ENCODE assay signal across 22 mouse cellular contexts in genomic region chr14:45216711-45217340, GRCm38 (mm10). TPM values are rescaled to one million over a fixed set of nuclear protein-coding genes. Genes with fewer than 3 reads are reported as not detected.
DNase-seq lines count a peak whose midpoint lies in the region; ATAC-seq and TF ChIP-seq lines count a peak whose summit lies in the region.
"Had no signal": no experiment of that assay in that cellular context is flagged by ENCODE, and none has a peak within 500 bp of the region (broad histone marks: within the 10 kb centered on the region; RNA-seq: fewer than 3 reads in every experiment).

No protein-coding gene starts in this region.

- H3K36me3 ChIP-seq in hindbrain, embryonic 13.5 days: peaks cover 4% of the 10 kb centered on the region
- no peaks in the 10 kb centered on the region for H3K36me3 ChIP-seq in hindbrain, postnatal 0 days (ENCODE audit: insufficient read depth, low read length)
- H3K36me3 ChIP-seq in ES-E14 (ENCODE audit: control insufficient read depth, insufficient read depth, low read length, poor library complexity, severe bottlenecking): no peaks in the 10 kb centered on the region
- H3K36me3 ChIP-seq: forebrain, embryonic 10.5 days; heart, embryonic 15.5 days had no signal

- 96% methylated on average over 9 of the region's 9 CpGs for WGBS in hindbrain, embryonic 13.5 days
- WGBS in hindbrain, postnatal 0 days: 97% methylated on average over 9 of the region's 9 CpGs

- TF ChIP-seq CTCF in hindbrain, postnatal 0 days (IDR thresholded peaks at IDR 0.05; ENCODE audit: low read depth): no peak

- in situ Hi-C loops in ES-E14 (cut with MboI; ENCODE audit: low sequenced_read_pairs in 2 of 2, unreplicated experiment in 2 of 2): no loop called here

- no peaks in the 10 kb centered on the region for H3K9me3 ChIP-seq in hindbrain, embryonic 13.5 days
- no peaks in the 10 kb centered on the region for H3K9me3 ChIP-seq in hindbrain, postnatal 0 days (ENCODE audit: low read length)
- H3K9me3 ChIP-seq in ES-E14 (ENCODE audit: control insufficient read depth, insufficient read depth, low read depth, low read length): no peaks in the 10 kb centered on the region
- H3K9me3 ChIP-seq: forebrain, embryonic 10.5 days; forebrain, embryonic 13.5 days; heart, embryonic 15.5 days; hindbrain, embryonic 10.5 days had no signal

- no peak overlapping the region for H3K4me2 ChIP-seq in hindbrain, embryonic 13.5 days
- H3K4me2 ChIP-seq in hindbrain, postnatal 0 days (ENCODE audit: low read depth, low read length): no peak overlapping the region
- H3K4me2 ChIP-seq: heart, embryonic 11.5 days; heart, embryonic 15.5 days had no signal

- H3K4me1 ChIP-seq in hindbrain, embryonic 13.5 days (replicated peaks): peaks cover 18% of the 10 kb centered on the region
- 0 out of 2 replicates have a peak, but pooled peaks cover 5% of the 10 kb centered on the region for H3K4me1 ChIP-seq in hindbrain, postnatal 0 days (ENCODE audit: insufficient read depth, low read length)
- no peaks in the 10 kb centered on the region for H3K4me1 ChIP-seq in ES-E14 (ENCODE audit: control insufficient read depth in 2 of 2, insufficient read depth in 2 of 2, low read length in 2 of 2, poor library complexity in 1 of 2)

- H3K27me3 ChIP-seq in hindbrain, embryonic 13.5 days: no peaks in the 10 kb centered on the region
- no peaks in the 10 kb centered on the region for H3K27me3 ChIP-seq in hindbrain, postnatal 0 days (ENCODE audit: insufficient read depth, low read length)
- H3K27me3 ChIP-seq: forebrain, embryonic 13.5 days; heart, embryonic 15.5 days had no signal

- DNase-seq in hindbrain, postnatal 0 days (ENCODE audit: low spot score): no peak
- DNase-seq in spleen, postnatal 36 days (ENCODE audit: low spot score in 2 of 2): peak; percentile 61 to 69
- no peak for DNase-seq in spleen, adult 12 weeks (ENCODE audit: low spot score)
- no peak for DNase-seq in ES-E14 (ENCODE audit: low read depth, low spot score)
- no peak for DNase-seq in cerebellum, adult 11 months
- no peak for DNase-seq in adrenal gland, adult 2 months
- DNase-seq: adrenal gland, postnatal 25 days; cerebellum, adult 18-20 months; cerebellum, postnatal 14 days; gastrocnemius, postnatal 10 days; gastrocnemius, postnatal 36 days; heart, postnatal 10 days; heart, postnatal 36 days had no signal

- no peak for ATAC-seq in hindbrain, embryonic 13.5 days (ENCODE audit: low FRiP score)
- no peak for ATAC-seq in hindbrain, postnatal 0 days
- ATAC-seq: forebrain, embryonic 13.5 days; forebrain, embryonic 16.5 days had no signal

- 0 out of 2 replicates have a peak overlapping the region, but pooled peaks have one; percentile 3 for H3K9ac ChIP-seq in hindbrain, embryonic 13.5 days
- no peak overlapping the region for H3K9ac ChIP-seq in hindbrain, postnatal 0 days (replicated peaks; ENCODE audit: low read length)
- H3K9ac ChIP-seq in ES-E14 (ENCODE audit: insufficient read depth, low read depth, low read length, poor library complexity, severe bottlenecking): no peak overlapping the region
- H3K9ac ChIP-seq: forebrain, embryonic 13.5 days; heart, embryonic 15.5 days had no signal

- H3K27ac ChIP-seq in hindbrain, embryonic 13.5 days: no peak overlapping the region
- H3K27ac ChIP-seq in hindbrain, postnatal 0 days: no peak overlapping the region
- no peak overlapping the region for H3K27ac ChIP-seq in ES-E14 (ENCODE audit: insufficient read depth, low read depth, low read length, poor library complexity, severe bottlenecking)
- H3K27ac ChIP-seq: forebrain, embryonic 10.5 days; forebrain, embryonic 13.5 days; heart, embryonic 15.5 days; hindbrain, embryonic 10.5 days; hindbrain, embryonic 14.5 days had no signal

- H3K4me3 ChIP-seq in hindbrain, embryonic 13.5 days: no peak overlapping the region
- H3K4me3 ChIP-seq in hindbrain, postnatal 0 days (ENCODE audit: low read length): no peak overlapping the region
- H3K4me3 ChIP-seq in ES-E14 (ENCODE audit: insufficient read depth in 1 of 2, low read depth in 1 of 2, low read length in 2 of 2, poor library complexity in 1 of 2, severe bottlenecking in 1 of 2): no peak overlapping the region
- H3K4me3 ChIP-seq: forebrain, embryonic 10.5 days; forebrain, embryonic 13.5 days; heart, embryonic 15.5 days; hindbrain, embryonic 10.5 days had no signal

TF ChIP-seq in ES-E14, 5 proteins besides CTCF, POLR2A, EP300 and RAD21:
- TF ChIP-seq MAFK (IDR thresholded peaks at IDR 0.05; ENCODE audit: insufficient read depth, low read depth, low read length) (peak; percentile 44; the same call in 1 of the 2 replicates), HCFC1 (IDR thresholded peaks at IDR 0.05; ENCODE audit: borderline replicate concordance, insufficient read depth, low read length) (no peak)

RNA-seq across cellular contexts. Expression of gene Gpr137c, which starts 2.7 kb away (rescaled TPM):
- 12.5 and 13.3 TPM in 2 replicates for polyA plus RNA-seq in hindbrain, embryonic 13.5 days (2015; fragmentation: Nextera tagmentation; extraction: Ambion mirVana)
- 61.4 and 72.2 TPM in 2 replicates for total RNA-seq in hindbrain, postnatal 0 days (2014; rRNA removed)
- polyA plus RNA-seq in hindbrain, postnatal 0 days (2015; fragmentation: Nextera tagmentation; extraction: Ambion mirVana): 14.1 and 15.7 TPM in 2 replicates
- total RNA-seq in ES-E14 (2012; rRNA removed): 0.31 and 0.74 TPM in 2 replicates
- 1 to 10 TPM in 1 of 2 experiments, under 1 TPM in 1; 0.92 to 1.6 TPM for total RNA-seq in adrenal gland, adult 2 months (2021)
- polyA plus RNA-seq in adrenal gland, adult 2 months (2012; rRNA removed): 2.8 and 6.3 TPM in 2 replicates
- total RNA-seq: MEL had no signal

RNA-seq across cellular contexts. Expression of gene Txndc16, which starts 3.3 kb away (rescaled TPM):
- polyA plus RNA-seq in hindbrain, embryonic 13.5 days (2015; fragmentation: Nextera tagmentation; extraction: Ambion mirVana): 33.8 and 34.2 TPM in 2 replicates
- total RNA-seq in hindbrain, postnatal 0 days (2014; rRNA removed): 40.9 and 54.2 TPM in 2 replicates
- 33.6 and 33.7 TPM in 2 replicates for polyA plus RNA-seq in hindbrain, postnatal 0 days (2015; fragmentation: Nextera tagmentation; extraction: Ambion mirVana)
- 3.2 and 5.4 TPM in 2 replicates for total RNA-seq in ES-E14 (2012; rRNA removed)
- total RNA-seq in adrenal gland, adult 2 months (2021): 10 to 100 TPM; 16.5 to 17.0 TPM
- polyA plus RNA-seq in adrenal gland, adult 2 months (2012; rRNA removed): 6.6 and 14.6 TPM in 2 replicates

Comparison
In these comparisons a context has a peak if more than half of its experiments do, and no peak if none do; other contexts are left out.
1. DNase-seq: peak in spleen, postnatal 36 days (2 of 2); none in hindbrain, postnatal 0 days (single experiment), spleen, adult 12 weeks (single experiment), ES-E14 (single experiment), cerebellum, adult 11 months (single experiment) and adrenal gland, adult 2 months (single experiment).
2. RNA of gene Gpr137c, which starts 2.7 kb away (total RNA-seq): 61.4 to 72.2 TPM in hindbrain, postnatal 0 days; 0.92 to 1.6 TPM in adrenal gland, adult 2 months and 0.31 to 0.74 TPM in ES-E14; every median in the first group is over 10 times any median in the second.